ENCODE assay signal across 10 mouse cellular contexts in the genomic region with DNA sequence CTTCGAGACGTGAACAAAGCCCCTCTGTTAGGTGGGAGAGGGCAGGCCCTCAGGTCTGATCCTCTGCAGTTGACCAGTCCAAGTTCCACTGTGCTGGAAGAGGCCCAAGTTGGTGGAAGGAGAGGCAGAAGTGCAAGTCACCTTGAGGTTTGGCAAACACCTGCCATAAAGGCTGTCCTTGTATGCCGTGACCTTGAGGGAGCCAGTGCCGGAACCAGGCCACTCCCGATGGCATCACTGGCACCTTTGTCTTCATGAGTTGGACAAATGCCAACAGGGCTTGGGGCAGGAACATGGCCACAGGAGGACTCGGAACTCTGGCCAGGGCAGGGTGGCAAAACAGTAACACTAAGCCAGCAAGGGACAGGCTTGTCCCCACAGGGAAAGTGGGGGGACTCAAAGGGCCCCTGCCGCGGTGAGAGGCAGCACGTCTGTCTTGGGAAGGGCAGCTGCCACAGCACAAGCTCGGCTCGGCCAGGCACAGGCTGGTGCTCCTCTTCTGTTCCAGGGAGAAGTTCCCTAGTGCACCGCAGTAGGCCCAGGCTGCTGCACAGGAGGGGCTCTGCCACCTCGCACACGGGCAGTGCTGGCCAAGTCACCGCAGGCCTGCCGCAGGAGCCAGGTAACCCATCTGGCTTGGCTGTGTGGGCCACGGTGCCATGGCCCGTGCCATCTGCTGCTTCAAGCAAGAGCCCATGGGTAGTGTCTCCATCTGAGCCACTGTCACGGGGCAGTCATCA. TPM values are rescaled to one million over a fixed set of nuclear protein-coding genes. Genes with fewer than 3 reads are reported as not detected.
DNase-seq lines count a peak whose midpoint lies in the region; ATAC-seq and TF ChIP-seq lines count a peak whose summit lies in the region.
"Had no signal": no experiment of that assay in that cellular context is flagged by ENCODE, and none has a peak within 500 bp of the region (broad histone marks: within the 10 kb centered on the region; RNA-seq: fewer than 3 reads in every experiment).

No protein-coding gene starts in this region.

- no peaks in the 10 kb centered on the region for H3K9me3 ChIP-seq in liver, embryonic 12.5 days (replicated peaks)
- H3K9me3 ChIP-seq in hindbrain, embryonic 14.5 days (ENCODE audit: control insufficient read depth, low read length), result no peaks in the 10 kb centered on the region
- H3K9me3 ChIP-seq in midbrain, embryonic 13.5 days, result no peaks in the 10 kb centered on the region

- no peaks in the 10 kb centered on the region for H3K27me3 ChIP-seq in liver, adult 2 months (ENCODE audit: control insufficient read depth, insufficient read depth, low read length)
- H3K27me3 ChIP-seq in liver, embryonic 12.5 days (replicated peaks), result no peaks in the 10 kb centered on the region
- H3K27me3 ChIP-seq in hindbrain, embryonic 14.5 days (ENCODE audit: control insufficient read depth, insufficient read depth, low read length), result no peaks in the 10 kb centered on the region
- no peaks in the 10 kb centered on the region for H3K27me3 ChIP-seq in midbrain, embryonic 13.5 days

- no peak overlapping the region for H3K27ac ChIP-seq in liver, adult 2 months (replicated peaks; ENCODE audit: insufficient read depth, low read depth, low read length)
- no peak overlapping the region for H3K27ac ChIP-seq in liver, embryonic 12.5 days
- peak overlapping the region; percentile 74; the same call in 1 of the 2 replicates for H3K27ac ChIP-seq in hindbrain, embryonic 14.5 days
- peak overlapping the region; percentile 44 for H3K27ac ChIP-seq in midbrain, embryonic 13.5 days
- H3K27ac ChIP-seq: gastrocnemius, adult 2 months had no signal

- ATAC-seq in liver, embryonic 12.5 days, result no peak
- ATAC-seq in hindbrain, embryonic 14.5 days (ENCODE audit: low FRiP score), result no peak
- ATAC-seq in midbrain, embryonic 13.5 days, result no peak
- ATAC-seq in inflammation-experienced regulatory T-cells, adult 6 months, result no peak
- no peak for ATAC-seq in granulocyte monocyte progenitor cell, adult 5-6 weeks (replicated peaks; ENCODE audit: poor library complexity, severe bottlenecking)
- ATAC-seq: liver, postnatal 0 days had no signal

- TF ChIP-seq CTCF in liver, adult 2 months (IDR thresholded peaks at IDR 0.05; ENCODE audit: low read depth, low read length), result no peak

- H3K9ac ChIP-seq in liver, adult 2 months (ENCODE audit: low read depth, low read length), result no peak overlapping the region
- H3K9ac ChIP-seq in liver, embryonic 12.5 days, result no peak overlapping the region
- H3K9ac ChIP-seq in hindbrain, embryonic 14.5 days, result no peak overlapping the region
- H3K9ac ChIP-seq in midbrain, embryonic 13.5 days (replicated peaks), result 0 out of 2 replicates have a peak overlapping the region, but pooled peaks have one; percentile 14
- H3K9ac ChIP-seq: liver, postnatal 0 days had no signal

- no peaks in the 10 kb centered on the region for H3K79me2 ChIP-seq in liver, adult 2 months (ENCODE audit: control insufficient read depth, insufficient read depth, low read length)

- WGBS in liver, adult 2 months, result 80% methylated on average over 19 of the region's 19 CpGs
- 86% methylated on average over 19 of the region's 19 CpGs for WGBS in liver, embryonic 12.5 days (ENCODE audit: insufficient replicate concordance)
- 82% methylated on average over 19 of the region's 19 CpGs for WGBS in hindbrain, embryonic 14.5 days
- 91% methylated on average over 19 of the region's 19 CpGs for WGBS in midbrain, embryonic 13.5 days

- H3K4me3 ChIP-seq in liver, adult 2 months (ENCODE audit: insufficient read depth, low read depth, low read length), result no peak overlapping the region
- H3K4me3 ChIP-seq in liver, embryonic 12.5 days, result no peak overlapping the region
- no peak overlapping the region for H3K4me3 ChIP-seq in hindbrain, embryonic 14.5 days (replicated peaks; ENCODE audit: low read length)
- H3K4me3 ChIP-seq in midbrain, embryonic 13.5 days (replicated peaks), result no peak overlapping the region
- H3K4me3 ChIP-seq: gastrocnemius, adult 2 months had no signal

- H3K4me2 ChIP-seq in liver, embryonic 12.5 days, result no peak overlapping the region
- H3K4me2 ChIP-seq in hindbrain, embryonic 14.5 days (replicated peaks), result no peak overlapping the region
- H3K4me2 ChIP-seq in midbrain, embryonic 13.5 days (replicated peaks), result no peak overlapping the region

- DNase-seq in liver, adult 2 months (ENCODE audit: extremely low read depth, low read depth, low spot score), result peak; percentile 24
- DNase-seq in cerebellum, adult 8-10 months, result peak; percentile 87
- DNase-seq in hindbrain, embryonic 14.5 days (ENCODE audit: low spot score), result no peak
- no peak for DNase-seq in gastrocnemius, adult 8-10 months (ENCODE audit: low spot score in 2 of 2)
- DNase-seq: gastrocnemius, adult 2 months; liver, postnatal 0 days had no signal

- no peaks in the 10 kb centered on the region for H3K36me3 ChIP-seq in liver, adult 2 months (ENCODE audit: control insufficient read depth, insufficient read depth, low read length)
- peaks cover 67% of the 10 kb centered on the region for H3K36me3 ChIP-seq in liver, embryonic 12.5 days
- H3K36me3 ChIP-seq in hindbrain, embryonic 14.5 days (replicated peaks; ENCODE audit: control insufficient read depth, insufficient read depth), result peaks cover 37% of the 10 kb centered on the region
- H3K36me3 ChIP-seq in midbrain, embryonic 13.5 days, result peaks cover 30% of the 10 kb centered on the region

- H3K4me1 ChIP-seq in liver, adult 2 months (ENCODE audit: control insufficient read depth, insufficient read depth, low read length), result no peaks in the 10 kb centered on the region
- H3K4me1 ChIP-seq in liver, embryonic 12.5 days, result peaks cover 42% of the 10 kb centered on the region
- H3K4me1 ChIP-seq in hindbrain, embryonic 14.5 days (replicated peaks; ENCODE audit: control insufficient read depth, insufficient read depth, low read length), result peaks cover 18% of the 10 kb centered on the region
- peaks cover 58% of the 10 kb centered on the region for H3K4me1 ChIP-seq in midbrain, embryonic 13.5 days (replicated peaks)

- no peak for TF ChIP-seq POLR2A in liver, adult 2 months (IDR thresholded peaks at IDR 0.05; ENCODE audit: extremely low read depth, insufficient read depth, low read length)

RNA-seq across cellular contexts. Expression of a gene that starts 38.1 kb away (rescaled TPM):
- 0.18 and 0.94 TPM in 2 replicates for total RNA-seq in liver, adult 2 months (2014; rRNA removed)
- polyA plus RNA-seq in liver, adult 2 months (2012; rRNA removed), result 0.35 and 0.41 TPM in 2 replicates
- polyA plus RNA-seq in liver, embryonic 12.5 days (2016; fragmentation: Nextera tagmentation; extraction: Ambion mirVana), result 1.5 and 2.0 TPM in 2 replicates
- 4.3 and 4.9 TPM in 2 replicates for polyA plus RNA-seq in hindbrain, embryonic 14.5 days (2014; fragmentation: Nextera tagmentation; extraction: Ambion mirVana)
- polyA plus RNA-seq in midbrain, embryonic 13.5 days (2015; fragmentation: Nextera tagmentation; extraction: Ambion mirVana), result 2.9 TPM in 2 replicates
- total RNA-seq in gastrocnemius, adult 8-10 months (2022), result 1 to 10 TPM in 1 of 4 experiments, under 1 TPM in 2, not detected in 1; 0.41 to 1.3 (median 0.75) TPM
- 1 to 10 TPM; 3.2 to 6.1 (median 5.5) TPM for polyA plus RNA-seq in inflammation-experienced regulatory T-cells, adult 6 months (2017; shearing (Covaris generic))
- 8.5 TPM in 1 of 2 replicates, not detected in the other for total RNA-seq in granulocyte monocyte progenitor cell, adult 5-6 weeks (2014; fragmentation: Nextera tagmentation)
- 0.56 and 0.82 TPM in 2 replicates for total RNA-seq in granulocyte monocyte progenitor cell, adult 5-6 weeks (2017)

Comparison
In these comparisons a context has a peak if more than half of its experiments do, and no peak if none do; other contexts are left out.
1. DNase-seq: peak in liver, adult 2 months (single experiment) and cerebellum, adult 8-10 months (single experiment); none in hindbrain, embryonic 14.5 days (single experiment) and gastrocnemius, adult 8-10 months (0 of 2).
2. H3K27ac ChIP-seq: peak in hindbrain, embryonic 14.5 days (single experiment) and midbrain, embryonic 13.5 days (single experiment); none in liver, adult 2 months (single experiment) and liver, embryonic 12.5 days (single experiment).